Mouse (Mus musculus): ENCODE data around the gene Cd1d1.
"Not testable (repeated sequence)": the region's sequence is repeated elsewhere in the genome, so short reads cannot be mapped to it uniquely, and the experiment has no call there.

Cd1d1 gene

GRCm38 (mm10) chr3:86999415-86999740 is at the start of gene Cd1d1:
Cd1d1 (minus strand) TSS chr3:86999441.
- no peak for DNase-seq

DNA sequence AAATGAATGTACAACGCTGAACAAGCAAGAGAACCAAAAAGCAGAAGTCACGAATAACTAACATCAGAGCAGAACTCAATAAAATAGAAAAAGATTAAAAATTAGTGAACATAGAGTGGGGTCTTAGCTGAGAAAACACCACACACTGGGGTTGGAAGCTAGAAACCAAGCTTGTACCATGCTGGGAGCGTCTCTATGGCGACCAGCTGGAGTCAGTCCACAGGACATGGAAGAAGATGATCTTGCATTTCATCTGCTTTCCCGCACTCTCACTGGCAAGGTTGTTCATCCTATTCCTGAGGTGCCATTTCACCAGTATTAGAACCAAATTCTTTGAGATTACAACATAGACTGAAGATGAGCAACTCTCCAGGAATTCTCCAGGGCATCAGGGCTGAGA is 48.6 kb upstream of the Cd1d1 start:
- peak; percentile 42 to 61 for DNase-seq

DNA sequence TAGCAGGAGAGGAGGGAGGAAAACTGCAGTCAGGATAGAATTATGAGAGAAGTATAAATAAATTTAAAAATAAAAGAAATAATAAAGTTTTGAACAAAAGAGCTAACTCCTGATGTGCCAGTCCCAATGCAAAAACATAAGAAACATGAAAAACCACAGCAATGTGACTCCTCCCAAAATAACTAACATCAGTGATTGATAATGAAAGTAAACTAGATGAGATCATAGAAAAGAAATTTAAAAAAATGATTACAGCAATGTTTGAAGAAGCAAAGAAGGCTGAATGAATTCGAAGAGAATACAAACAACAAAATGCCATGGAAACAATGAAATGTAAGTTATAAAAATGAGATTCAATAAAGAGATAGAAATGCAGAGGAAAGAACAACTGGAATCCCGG is 42.5 kb upstream of the Cd1d1 start:
- no peak for DNase-seq

GRCm38 (mm10) chr3:87038500-87038899 is 39.3 kb upstream of the Cd1d1 start:
- no peak for DNase-seq

- no peak for DNase-seq
Measured at GRCm38 (mm10) chr3:87034061-87034460, 34.8 kb upstream of the Cd1d1 start.

DNA sequence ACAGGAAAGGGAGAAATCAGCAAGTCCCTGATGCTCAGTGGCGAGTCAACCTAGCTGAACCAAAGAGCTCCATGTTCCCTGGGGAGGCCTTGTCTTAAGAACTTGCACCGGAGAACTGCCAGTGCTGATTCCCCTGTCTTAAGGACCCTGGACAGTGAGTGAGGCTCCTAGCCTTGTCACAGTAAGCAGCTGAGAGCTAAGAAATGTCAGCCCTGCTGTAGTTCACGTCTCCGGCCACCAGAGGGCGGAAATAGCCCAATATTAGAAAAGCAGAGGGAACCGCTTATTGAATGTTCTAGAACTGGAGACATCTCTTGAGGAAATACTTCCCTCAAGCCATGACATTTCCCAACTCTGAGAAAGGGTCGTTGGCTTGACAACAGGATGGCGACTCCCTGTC is 34.1 kb upstream of the Cd1d1 start:
- DNase-seq = peak; percentile 86

DNA sequence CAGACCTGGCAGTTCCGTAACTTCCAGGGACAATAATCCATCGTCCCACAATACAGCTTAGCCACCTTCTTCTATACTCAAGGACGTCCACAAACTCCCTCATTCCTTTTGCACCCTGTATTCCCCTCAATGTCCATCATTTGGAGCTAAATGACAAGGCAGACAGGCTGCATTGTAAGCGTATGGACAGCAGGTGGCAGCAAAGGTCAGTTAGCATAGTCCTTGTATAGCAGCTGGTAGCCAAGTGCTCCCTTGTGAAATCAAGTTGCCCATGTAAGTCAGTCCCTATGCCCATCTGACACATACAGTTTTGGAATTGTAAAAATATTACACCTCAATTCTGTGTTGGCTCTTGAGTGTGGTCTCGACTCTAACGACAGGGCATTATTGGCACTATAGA is 31.6 kb upstream of the Cd1d1 start:
- DNase-seq = peak; percentile 84 to 87

DNA sequence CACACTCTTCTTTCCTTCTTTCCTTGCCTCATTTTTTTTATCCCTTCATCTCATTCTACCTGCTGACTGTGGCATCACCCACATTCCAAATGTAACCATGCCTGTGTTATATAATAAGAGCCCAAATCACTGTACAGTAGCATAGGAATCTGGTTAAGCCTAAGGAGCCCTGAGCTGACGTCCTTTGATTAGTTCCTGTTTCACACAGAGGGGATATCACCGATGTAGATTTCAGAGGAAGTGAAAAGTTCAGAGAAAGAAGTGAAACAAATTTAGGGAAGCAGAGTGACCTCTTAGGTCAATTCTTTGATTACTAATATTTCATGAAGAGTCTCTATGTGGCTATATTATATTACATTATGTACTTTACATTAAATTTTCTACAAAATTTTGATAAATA is 18.5 kb upstream of the Cd1d1 start:
- no peak for DNase-seq

DNA sequence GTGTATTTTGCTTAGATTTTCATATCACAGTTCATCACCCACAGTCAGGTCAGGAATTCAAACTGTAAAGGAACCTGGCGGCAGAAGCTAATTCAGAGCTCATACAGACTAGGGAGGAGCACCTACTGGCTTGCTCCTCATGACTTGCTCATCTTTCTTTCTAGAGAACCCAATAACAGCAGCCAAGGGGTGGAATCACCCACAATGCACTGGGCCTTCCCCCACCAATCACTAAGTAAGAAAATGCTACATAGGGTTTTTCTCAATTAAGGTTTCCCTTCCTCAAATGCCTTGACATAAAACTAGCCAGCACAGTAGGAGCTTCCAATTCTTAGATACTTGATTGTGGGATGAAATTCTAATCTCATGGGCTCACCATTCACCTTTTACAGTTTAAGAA is 17.8 kb upstream of the Cd1d1 start:
- no peak for DNase-seq

DNA sequence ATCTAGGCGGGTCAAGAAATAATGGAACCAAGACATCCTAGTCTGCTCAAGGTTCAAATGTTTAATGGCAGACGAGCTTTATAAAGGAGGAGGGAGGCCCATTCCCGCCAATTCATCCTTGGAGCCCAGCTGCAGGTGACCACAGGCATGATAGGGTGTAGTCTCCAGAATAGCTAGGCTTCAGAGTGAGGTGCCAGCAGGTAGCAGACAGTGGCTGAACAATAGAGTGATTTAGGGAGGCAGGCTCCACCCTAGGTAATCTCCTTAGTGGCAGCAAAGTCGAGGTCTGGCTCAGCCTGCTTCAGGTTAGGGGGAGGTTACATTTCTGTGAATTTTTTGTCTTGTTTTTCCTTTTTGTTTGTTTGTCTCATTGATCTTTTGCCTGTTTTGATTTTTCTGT is 16.7 kb upstream of the Cd1d1 start:
- DNase-seq = no peak

- DNase-seq = not testable (repeated sequence)
Measured at GRCm38 (mm10) chr3:87012406-87012805, 13.2 kb upstream of the Cd1d1 start.

DNA sequence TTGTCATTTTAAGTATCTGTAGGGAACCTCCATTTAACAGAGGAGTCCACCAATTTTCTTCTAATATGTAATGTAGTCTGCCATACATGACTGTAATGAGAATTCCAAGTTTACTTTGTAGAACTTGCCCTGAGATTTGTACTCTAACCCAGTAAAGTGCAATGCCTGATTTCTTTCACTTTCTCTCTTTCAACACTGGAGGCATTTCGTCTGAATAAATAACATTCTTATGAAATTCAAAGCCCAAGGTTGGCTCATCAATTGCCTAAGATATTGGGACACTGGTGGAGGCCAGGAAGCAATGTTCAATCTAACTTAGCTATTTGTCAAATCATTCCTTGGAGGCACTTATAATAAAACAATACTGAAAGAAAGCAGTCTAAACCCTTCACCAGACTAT is 9.0 kb upstream of the Cd1d1 start:
- DNase-seq = not testable (repeated sequence)

DNA sequence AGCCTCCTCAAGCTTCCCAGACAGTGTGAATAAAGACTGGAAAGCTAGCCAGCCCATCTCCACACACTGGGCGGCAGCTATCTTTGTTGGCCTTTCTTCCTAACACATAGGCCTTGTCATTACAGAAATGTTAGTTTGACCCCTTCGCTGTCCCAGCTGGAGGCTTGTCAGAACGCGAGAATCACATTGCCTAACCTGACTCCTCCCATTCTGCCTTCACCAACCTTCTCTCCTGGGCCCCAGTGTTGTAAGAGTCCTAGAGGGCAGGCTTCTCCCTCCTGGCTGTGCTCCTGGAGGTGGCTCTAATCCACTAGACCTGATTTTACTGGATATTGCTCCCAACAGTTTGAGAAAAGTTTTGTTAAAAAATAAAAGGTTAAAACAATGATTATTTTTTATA is 1.4 kb upstream of the Cd1d1 start:
- peak in 1 of 2 experiments; percentile 7 for DNase-seq

- DNase-seq = no peak
Measured at GRCm38 (mm10) chr3:87000051-87000450, 810 bp upstream of the Cd1d1 start.

- DNase-seq = peak; percentile 85 to 86
Measured at GRCm38 (mm10) chr3:86998433-86999414, 517 bp downstream of the Cd1d1 start.

DNA sequence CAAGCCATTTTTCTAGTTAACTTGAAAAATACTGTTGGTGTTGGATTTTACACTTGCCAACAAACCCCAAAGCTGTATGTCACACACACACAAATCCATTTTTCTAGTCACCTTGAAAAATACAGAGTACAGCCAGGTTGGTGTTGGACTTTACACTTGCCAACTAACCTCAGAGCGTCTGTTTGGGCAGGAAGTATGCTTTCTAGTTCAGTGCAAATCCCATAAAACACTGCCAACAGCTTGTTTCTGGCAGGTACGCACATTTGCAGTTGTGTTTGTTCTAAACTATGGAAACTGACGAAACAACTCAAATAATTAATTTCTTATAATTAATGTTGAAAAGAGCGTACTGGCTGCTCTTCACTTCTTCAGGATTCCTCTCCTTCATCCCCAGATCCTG is 3.1 kb downstream of the Cd1d1 start:
- no peak for DNase-seq

DNA sequence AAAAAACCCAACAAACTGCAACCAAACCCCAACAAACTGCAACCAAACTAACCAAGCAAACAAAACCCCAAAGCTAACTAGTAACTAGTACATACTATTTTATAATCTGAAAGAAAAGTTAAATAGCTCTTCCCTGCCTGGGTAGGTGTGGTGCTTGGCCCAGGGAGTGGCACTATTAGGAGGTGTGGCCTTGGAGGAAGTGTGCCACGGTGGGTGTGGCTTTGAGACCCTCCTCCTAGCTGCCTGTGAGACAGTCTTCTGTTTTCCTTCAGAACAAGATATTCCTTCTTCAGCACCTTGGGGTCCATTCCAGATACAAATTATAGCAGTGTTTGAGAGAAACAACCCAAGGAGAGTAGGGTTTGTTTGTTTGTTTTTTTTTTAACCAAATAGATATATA is 3.9 kb downstream of the Cd1d1 start:
- DNase-seq = no peak

DNA sequence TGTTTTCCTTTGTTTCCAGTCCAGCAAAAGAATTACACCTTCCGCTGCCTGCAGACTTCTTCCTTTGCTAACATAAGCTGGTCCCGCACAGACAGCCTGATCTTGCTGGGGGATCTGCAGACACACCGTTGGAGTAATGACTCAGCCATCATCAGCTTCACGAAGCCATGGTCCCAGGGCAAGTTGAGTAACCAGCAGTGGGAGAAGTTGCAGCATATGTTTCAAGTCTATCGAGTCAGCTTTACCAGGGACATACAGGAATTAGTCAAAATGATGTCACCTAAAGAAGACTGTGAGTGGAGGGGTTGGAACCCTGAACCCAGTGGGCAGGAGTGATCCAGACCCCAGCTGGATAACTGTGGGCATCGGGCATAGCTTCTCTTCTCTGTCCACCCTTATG is 12.3 kb downstream of the Cd1d1 start:
- not testable (repeated sequence) for DNase-seq

DNA sequence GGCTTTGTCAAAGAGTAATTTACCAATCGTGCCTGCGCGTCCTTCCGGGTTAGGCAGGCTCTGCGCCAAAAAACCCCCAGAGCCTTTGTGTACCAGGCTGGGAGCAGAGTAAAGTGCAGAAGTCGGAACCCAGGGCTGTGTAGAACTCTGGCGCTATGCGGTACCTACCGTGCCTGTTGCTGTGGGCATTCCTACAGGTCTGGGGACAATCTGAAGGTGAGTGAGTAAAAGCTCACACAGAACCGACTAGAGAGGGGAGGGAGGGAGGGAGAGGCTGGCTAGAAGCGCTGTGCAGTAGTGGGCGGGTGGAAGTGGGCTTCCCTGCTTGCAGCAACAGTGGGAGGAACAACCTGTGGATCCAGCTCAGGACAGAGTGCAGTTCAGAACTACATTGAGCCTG is 12.8 kb downstream of the Cd1d1 start:
- DNase-seq = peak; percentile 17 to 29

GRCm38 (mm10) chr3:86983382-86983781 is 15.9 kb downstream of the Cd1d1 start:
- DNase-seq = no peak

- peak; percentile 87 to 93 for DNase-seq
Measured at GRCm38 (mm10) chr3:86976546-86976945, 22.7 kb downstream of the Cd1d1 start.

- peak; percentile 57 to 60 for DNase-seq
Measured at GRCm38 (mm10) chr3:86975150-86975549, 24.1 kb downstream of the Cd1d1 start.

DNA sequence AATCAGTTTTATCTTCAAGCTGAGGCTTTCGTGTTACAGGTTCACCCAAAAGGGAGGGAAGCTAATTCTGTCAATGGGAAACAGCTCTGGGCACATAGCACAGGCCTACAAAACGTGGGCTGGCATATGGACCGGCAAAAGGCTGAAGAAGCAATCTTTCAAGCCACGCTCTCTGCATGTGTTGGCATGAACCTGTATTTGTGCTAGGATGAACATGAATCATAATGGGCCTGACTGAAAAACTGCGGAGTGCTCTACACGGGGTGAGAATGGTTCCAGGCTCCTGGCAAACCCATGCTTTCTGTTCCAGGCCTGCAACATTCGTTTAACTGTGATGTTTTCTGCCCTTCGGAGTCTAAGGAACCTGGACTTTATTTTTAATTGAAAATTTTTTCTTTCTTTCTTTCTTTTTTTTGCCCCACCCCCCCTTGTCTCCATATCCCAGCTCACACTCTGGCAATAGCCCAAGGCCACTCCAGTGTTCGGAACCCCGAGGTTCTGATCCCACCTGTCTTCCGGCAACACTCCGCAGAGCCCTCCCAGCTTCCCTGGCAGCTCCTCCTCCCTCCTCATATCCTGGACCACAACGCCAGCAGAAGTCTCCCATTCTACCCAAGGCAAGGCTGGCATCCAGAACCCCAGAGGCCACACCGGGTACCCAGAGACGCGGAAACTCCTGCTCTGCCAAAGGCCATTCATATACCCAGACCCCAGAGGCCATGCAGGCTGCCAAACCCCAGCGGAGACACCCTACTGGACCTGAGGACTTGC is 36.4 kb downstream of the Cd1d1 start:
- peak; percentile 89 to 92 for DNase-seq

DNA sequence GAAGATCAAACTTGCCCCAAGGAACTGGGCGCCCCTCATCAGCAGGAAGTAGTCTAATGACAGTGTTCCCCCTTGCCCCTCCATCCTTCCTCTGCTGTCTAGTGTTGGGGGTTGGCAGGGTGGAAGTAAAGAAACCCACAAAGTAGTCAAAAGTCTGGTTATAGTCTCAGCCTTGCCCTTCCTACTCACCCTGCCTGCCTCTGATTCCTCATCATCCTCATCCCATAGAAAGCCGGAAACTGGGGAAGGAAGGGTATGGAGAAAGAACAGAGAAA is 37.9 kb downstream of the Cd1d1 start:
- no peak for DNase-seq
